Mouse (Mus musculus) lung, embryonic 14.5 days (tissue): ENCODE results near the gene Sept1. TPM values are rescaled to one million over a fixed set of nuclear protein-coding genes. Genes with fewer than 3 reads are reported as not detected.
A peak's percentile ranks its signal among the peaks of the same experiment; 100 is the strongest.

Source experiments
- ATAC-seq: fragments of 200-750 bp; cut with Nextera tagmentation; 2 replicates; pipeline ENCODE4 v1.8.0; 2017; ENCODE audit warnings: mild to moderate bottlenecking, moderate TSS enrichment, moderate library complexity; ENCODE audit not compliant: insufficient read depth
- DNase-seq: peaks from one replicate; pipeline ENCODE4 v3.0.0-alpha.2; 2015
- H3K27ac ChIP-seq: fragments of 300-500 bp; sonication (generic); 2 replicates; pipeline ENCODE4 v1.5.1; 2014; ENCODE audit warnings: low read depth, mild to moderate bottlenecking, moderate library complexity
- H3K27me3 ChIP-seq: fragments of 300-500 bp; sonication (generic); 2 replicates; pipeline ENCODE4 v1.6.1; 2014; ENCODE audit warnings: low read length, control low read depth; ENCODE audit not compliant: insufficient read depth
- H3K36me3 ChIP-seq: fragments of 300-500 bp; sonication (generic); 2 replicates; pipeline ENCODE4 v1.6.1; 2014; ENCODE audit warnings: control low read depth; ENCODE audit not compliant: insufficient read depth
- H3K4me1 ChIP-seq: fragments of 300-500 bp; sonication (generic); 2 replicates; pipeline ENCODE4 v1.6.1; 2014; ENCODE audit warnings: antibody characterized with exemption, control low read depth; ENCODE audit not compliant: insufficient read depth
- H3K4me2 ChIP-seq: fragments of 300-500 bp; sonication (generic); 2 replicates; pipeline ENCODE4 v1.6.1; 2014; ENCODE audit warnings: mild to moderate bottlenecking
- H3K4me3 ChIP-seq: fragments of 300-500 bp; sonication (generic); 2 replicates; pipeline ENCODE4 v1.5.1; 2014; ENCODE audit warnings: low read depth, low read length
- H3K9ac ChIP-seq: fragments of 300-500 bp; sonication (generic); 2 replicates; pipeline ENCODE4 v1.6.1; 2014
- H3K9me3 ChIP-seq: fragments of 300-500 bp; sonication (generic); 2 replicates; pipeline ENCODE4 v1.6.1; 2016; ENCODE audit warnings: low read depth, low read length, control low read depth
- CTCF ChIP-seq: IDR thresholded peaks from 2 replicates; pipeline ENCODE4 v1.5.1; 2016; ENCODE audit warnings: antibody characterized with exemption, low read depth
- WGBS: fragments of 180-500 bp; shearing (Covaris S2); extraction: QIAGEN DNeasy Blood & Tissue Kit; methylation state at CpG from one replicate; pipeline ENCODE4 v1.1.7; 2014; 5-methylcytosine and 5-hydroxymethylcytosine counted together
- polyA plus RNA-seq: library from polyadenylated mRNA; unstranded; fragments of >200 nt; fragmentation: Nextera tagmentation; extraction: Ambion mirVana; gene quantifications from 2 replicates; pipeline ENCODE4 v1.2.1, GENCODE M21; 2014

Gene Sept1
- polyA plus RNA-seq, 1 experiment from 2014 or later = 20.3 TPM

DNA sequence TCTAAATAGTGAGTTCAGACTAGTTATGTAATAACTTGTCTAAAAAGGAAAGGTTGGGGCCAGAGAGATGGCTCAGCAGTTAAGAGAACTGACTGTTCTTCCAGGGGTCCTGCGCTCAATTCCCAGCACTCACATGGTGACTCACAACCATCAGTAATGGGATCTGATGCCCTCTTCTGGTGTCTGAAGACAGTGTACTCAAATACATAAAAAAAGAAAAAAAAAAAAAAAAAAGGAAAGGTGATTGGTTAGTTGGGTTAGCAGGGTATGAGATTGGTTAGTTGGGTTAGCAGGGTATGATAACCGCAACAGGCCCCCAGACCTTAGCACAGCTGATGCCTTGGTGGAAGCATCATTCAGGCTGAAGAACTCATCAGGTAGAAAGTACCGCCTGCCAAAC lies 30.6 kb upstream of the Sept1 start:
- H3K27me3 ChIP-seq = no peaks in the 10 kb centered on the region
- ATAC-seq = no peak
- no peaks in the 10 kb centered on the region; the same call in 1 of the 2 replicates for H3K4me1 ChIP-seq
- no peak for DNase-seq
- H3K4me2 ChIP-seq = no peak overlapping the region
- H3K9me3 ChIP-seq = 0 out of 2 replicates have a peak, but pooled peaks cover 3% of the 10 kb centered on the region
- no peak overlapping the region for H3K27ac ChIP-seq
- H3K36me3 ChIP-seq = no peaks in the 10 kb centered on the region
- 99% methylated on average over 3 of the region's 3 CpGs for WGBS
- no peak for TF ChIP-seq CTCF
- H3K9ac ChIP-seq = no peak overlapping the region
- H3K4me3 ChIP-seq = no peak overlapping the region

DNA sequence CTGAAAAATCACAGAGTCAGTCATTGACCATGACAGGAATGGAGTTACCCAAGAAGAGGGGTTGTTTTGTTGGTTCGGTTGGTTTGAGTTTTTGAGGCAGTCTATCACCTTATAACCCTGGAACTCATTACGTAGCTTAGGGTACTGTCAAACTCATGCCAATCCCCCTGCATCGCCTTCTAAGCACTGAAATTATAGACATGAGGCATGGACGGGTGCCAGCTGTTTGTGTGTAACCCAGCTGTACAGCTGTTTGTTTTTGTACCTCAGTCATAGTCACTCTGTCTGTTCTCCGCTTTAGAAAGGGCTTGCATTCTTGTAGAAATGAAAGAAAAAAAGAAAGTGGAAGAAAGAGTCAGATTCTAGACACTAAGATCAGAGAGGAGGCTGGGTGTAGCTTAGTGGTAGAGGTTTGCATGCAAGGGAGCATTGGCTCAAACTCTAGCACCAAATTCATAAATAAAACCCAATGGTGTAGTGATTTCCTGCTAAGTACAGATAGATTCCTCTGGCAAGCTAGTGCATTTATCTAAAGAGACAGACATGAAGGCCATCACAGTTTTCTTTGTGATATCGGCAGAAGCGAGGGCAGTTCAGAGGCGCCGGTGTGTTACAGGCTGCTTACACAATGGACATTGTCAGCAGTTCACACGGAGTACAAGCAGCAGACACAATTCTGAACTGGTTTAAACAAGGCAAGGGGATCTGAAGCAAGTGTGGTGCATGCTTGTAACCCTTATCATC lies 29.5 kb upstream of the Sept1 start:
- Histone ChIP-seq H3K9ac (no peak overlapping the region), H3K4me2 (no peak overlapping the region), H3K4me1 (no peaks in the 10 kb centered on the region; the same call in 1 of the 2 replicates), H3K9me3 (no peaks in the 10 kb centered on the region), H3K27ac (no peak overlapping the region), H3K4me3 (no peak overlapping the region), H3K36me3 (peaks cover 1% of the 10 kb centered on the region; the same call in 1 of the 2 replicates), H3K27me3 (no peaks in the 10 kb centered on the region)
- 61% methylated on average over 10 of the region's 10 CpGs for WGBS
- ATAC-seq (no peak), DNase-seq (no peak)
- no peak for TF ChIP-seq CTCF

DNA sequence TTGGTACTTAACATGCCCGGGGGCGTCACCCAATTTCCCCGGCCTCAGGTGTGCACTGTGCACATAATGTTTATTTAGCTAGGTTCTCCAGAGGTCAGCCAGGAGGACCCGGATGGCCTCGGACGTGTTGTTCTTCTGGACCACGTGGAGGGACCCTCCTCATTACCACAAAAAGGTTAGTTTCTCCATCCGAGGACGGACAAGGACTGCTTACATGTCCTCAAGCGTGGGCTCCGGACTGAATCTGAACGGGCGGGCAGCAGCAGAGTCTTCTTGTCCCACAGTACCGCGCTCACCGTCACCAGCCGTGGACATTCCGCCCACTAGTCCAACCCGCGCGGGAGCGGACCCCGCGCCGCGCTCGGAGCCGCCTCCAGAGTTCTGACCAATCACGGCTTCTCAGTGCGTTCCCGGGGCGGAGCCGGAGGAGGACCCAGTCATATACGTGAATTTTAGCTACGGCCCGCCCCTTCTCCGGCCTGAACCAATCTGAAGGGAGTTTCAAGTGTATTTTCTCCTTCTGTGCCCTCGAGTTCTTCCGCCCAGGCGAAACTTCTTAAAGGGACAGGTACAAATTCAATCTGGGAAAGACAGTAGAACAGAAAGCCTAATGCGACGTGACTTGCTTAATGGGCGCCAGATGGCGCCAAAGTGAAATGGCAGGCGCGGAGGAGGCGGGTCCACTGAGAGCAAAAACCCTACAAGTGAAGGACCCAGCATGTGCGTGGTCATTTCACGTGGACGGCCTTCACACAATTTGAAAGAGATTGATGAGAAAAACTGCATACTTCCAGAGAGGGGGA lies 27.6 kb upstream of the Sept1 start, which contains the start of gene Dctpp1:
Dctpp1 (minus strand) TSS at position 401 of the 803 bp plus-strand sequence.
- Histone ChIP-seq H3K27ac (peak within 1 kb of the TSS; percentile 50; the same call in 1 of the 2 replicates), H3K9ac (peak within 1 kb of the TSS; percentile 77), H3K36me3 (peaks cover 20% of the 10 kb centered on the region), H3K4me2 (peak within 1 kb of the TSS; percentile 82), H3K4me1 (no peaks in the 10 kb centered on the region; the same call in 1 of the 2 replicates), H3K4me3 (peak within 1 kb of the TSS; percentile 69), H3K27me3 (no peaks in the 10 kb centered on the region), H3K9me3 (no peaks in the 10 kb centered on the region)
- DNase-seq (peak; percentile 99), ATAC-seq (peak; percentile 98)
- WGBS = under 1% methylated on average over 50 of the region's 50 CpGs
- TF ChIP-seq CTCF = peak; percentile 82

DNA sequence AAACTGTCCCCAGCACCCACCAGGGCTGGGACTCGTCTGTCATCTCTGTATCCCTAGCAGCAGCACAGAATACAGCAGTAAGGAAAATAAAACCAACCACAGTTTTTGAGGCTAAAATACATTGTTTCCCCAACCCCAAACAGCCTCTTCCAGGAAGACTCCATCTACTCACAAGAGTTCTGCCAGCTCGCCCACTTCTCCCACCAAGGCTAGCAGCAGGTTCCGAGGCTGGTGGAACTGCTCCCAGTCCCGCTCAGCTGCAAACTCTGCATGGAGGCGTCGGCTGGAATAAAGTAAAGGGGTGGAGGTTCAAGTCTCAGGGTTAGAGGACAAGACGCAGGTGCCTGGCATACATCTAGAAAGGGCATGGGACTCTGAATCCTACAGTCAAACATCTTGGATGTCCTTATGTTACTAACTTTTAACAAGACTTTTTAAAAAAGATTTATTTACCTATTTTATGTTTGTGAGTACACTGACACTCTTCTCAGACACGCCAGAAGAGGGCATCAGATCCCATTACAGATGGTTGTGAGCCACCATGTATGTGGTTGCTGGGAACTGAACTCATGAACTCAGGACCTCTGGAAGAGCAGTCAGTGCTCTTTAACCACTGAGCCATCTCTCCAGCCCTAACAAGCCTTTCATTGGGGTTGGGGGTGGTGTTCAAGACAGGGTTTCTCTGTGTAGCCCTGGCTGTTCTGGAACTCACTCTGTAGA lies 26.4 kb upstream of the Sept1 start:
- 65% methylated on average over 8 of the region's 8 CpGs for WGBS
- Histone ChIP-seq H3K27ac (no peak overlapping the region), H3K9ac (no peak overlapping the region), H3K4me2 (peak overlapping the region; percentile 82), H3K9me3 (no peaks in the 10 kb centered on the region), H3K4me3 (peak overlapping the region; percentile 69), H3K36me3 (peaks cover 21% of the 10 kb centered on the region), H3K27me3 (no peaks in the 10 kb centered on the region), H3K4me1 (no peaks in the 10 kb centered on the region; the same call in 1 of the 2 replicates)
- DNase-seq (no peak), ATAC-seq (no peak)
- TF ChIP-seq CTCF = no peak

DNA sequence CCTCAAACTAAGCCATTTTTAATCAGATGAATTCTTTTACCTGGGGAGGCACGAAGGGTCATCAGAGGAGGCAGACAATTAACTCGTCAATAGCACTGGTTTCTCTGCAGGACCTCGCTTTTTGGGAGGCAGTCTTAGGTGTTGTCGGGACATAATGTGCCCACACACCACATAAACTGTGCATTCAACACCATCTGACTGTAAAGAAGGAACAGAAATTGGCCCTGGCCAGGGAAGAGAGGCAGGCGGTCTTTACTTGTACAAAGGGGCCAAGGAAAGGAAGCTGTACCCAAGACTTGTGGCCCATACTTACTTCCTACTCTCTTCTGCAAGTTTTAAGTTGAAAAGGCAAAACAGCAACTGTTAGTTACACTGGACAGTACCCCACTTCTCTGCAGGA lies 23.6 kb upstream of the Sept1 start:
- ATAC-seq (no peak), DNase-seq (no peak)
- no peak for TF ChIP-seq CTCF
- Histone ChIP-seq H3K36me3 (peaks cover 28% of the 10 kb centered on the region), H3K4me3 (no peak overlapping the region), H3K9ac (no peak overlapping the region), H3K4me1 (no peaks in the 10 kb centered on the region; the same call in 1 of the 2 replicates), H3K27me3 (no peaks in the 10 kb centered on the region), H3K4me2 (no peak overlapping the region), H3K9me3 (no peaks in the 10 kb centered on the region), H3K27ac (no peak overlapping the region)
- 81% methylated on average over 5 of the region's 5 CpGs for WGBS

DNA sequence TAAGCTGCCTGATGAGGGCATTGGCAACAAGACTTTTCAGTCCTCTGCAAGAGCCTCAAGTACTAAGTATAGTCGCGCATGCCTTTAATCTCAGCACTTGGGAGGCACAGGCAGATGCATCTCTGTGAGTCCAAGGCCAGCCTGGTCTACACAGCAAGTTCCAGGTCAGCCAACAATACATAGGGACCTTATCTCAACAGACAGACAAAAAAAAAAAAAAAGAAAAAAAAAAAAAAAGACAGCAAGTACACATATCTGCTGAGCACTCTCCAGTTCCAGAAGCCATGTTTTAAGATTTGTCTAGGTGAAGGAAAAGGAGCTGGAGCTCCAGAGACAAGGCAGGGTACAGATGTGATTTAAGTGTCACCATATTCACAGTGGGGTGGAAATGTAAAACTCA lies 23.0 kb upstream of the Sept1 start:
- no peak overlapping the region for H3K27ac ChIP-seq
- no peaks in the 10 kb centered on the region; the same call in 1 of the 2 replicates for H3K4me1 ChIP-seq
- H3K9ac ChIP-seq = no peak overlapping the region
- H3K27me3 ChIP-seq = no peaks in the 10 kb centered on the region
- TF ChIP-seq CTCF = no peak
- no peak for ATAC-seq
- WGBS = 79% methylated on average over 2 of the region's 2 CpGs
- H3K9me3 ChIP-seq = no peaks in the 10 kb centered on the region
- H3K4me3 ChIP-seq = no peak overlapping the region
- DNase-seq = no peak
- no peak overlapping the region for H3K4me2 ChIP-seq
- H3K36me3 ChIP-seq = peaks cover 31% of the 10 kb centered on the region
